Mouse (Mus musculus) ovary, adult 2 months (tissue): ENCODE measurements around the gene G430095P16Rik. TPM values are rescaled to one million over a fixed set of nuclear protein-coding genes. Genes with fewer than 3 reads are reported as not detected.

Experiments
- polyA plus RNA-seq: library from polyadenylated mRNA; depleted of rRNA; stranded (reverse); fragments of >200 nt; gene quantifications from 2 replicates; pipeline ENCODE4 v1.2.3, GENCODE M21; 2012; rRNA removed

G430095P16Rik gene
- polyA plus RNA-seq: 0.33 and 0.97 TPM in 2 replicates

DNA sequence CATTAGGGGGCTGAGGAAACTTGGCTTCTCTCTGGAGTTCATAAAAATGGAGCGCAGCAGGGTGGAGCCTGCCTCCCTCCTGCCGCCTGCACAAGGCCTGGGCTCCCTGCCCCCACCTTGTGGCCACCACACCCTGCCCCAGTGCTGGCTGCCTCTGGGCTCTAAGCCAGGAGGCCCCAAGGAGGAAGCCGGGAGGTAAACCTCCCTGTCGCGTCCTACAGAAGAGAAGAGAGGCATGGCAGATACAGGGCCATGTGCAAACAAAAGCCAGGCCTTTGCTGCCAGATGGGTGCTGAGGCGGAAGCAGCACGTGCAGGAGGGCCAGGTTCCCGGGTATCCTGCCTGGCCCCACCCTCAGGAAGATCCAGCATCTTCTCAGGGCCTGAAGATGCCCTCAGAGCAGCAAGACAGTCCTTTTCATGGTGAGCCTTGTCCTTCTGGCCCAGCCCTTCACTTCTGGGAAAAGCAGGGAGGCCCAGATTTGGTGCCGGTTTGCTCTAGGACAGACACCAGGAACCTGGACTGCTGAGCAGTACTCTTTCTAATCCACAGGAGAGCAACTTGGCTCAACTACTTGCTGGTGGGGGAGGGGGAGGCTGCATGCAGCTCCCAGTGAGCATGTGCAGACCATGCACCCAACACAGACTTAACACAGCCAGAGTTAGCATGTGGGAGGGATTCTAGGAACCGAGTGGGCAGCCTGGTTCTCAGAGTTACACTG lies at the start of gene G430095P16Rik:
TSS of gene G430095P16Rik (plus strand) at position 158 of the 721 bp plus-strand sequence.

DNA sequence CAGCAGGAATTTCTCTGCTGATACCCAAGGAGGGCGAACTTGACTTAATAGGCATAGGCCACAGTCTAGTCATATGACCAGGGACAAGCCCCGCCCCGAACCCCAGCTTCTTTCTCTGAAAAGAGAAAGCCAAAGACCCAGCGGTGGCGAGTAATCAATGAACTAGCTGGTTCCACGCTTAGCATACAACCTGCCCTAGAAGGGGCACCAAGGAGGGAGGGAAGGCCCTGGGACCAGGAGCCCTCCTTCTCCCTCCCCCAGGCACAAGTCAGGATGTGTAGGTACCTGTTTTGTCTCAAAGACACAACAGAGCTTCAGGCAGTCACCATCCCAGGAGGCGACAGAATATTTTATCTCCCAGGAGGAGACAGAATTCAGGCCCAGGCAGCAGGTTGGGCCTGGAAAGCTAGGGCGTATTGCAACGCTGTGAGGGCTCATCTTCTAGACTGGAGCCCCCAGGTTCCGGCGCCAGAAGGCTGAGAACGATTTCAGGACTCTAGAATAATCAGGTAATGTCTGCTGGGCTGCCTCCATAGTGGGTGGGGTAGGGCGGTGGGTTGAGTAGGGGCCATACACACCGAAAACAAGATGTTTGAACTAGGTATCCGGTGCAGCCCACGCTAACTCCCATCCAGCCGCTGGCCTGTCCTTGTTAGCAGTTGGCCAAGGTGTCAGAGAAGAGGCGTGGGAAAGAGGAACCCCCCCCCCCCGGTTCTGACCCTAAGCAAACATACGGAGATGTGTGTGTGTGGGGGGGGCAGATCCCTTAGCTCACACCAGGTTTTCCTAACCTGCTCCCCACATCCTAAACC lies 36.4 kb upstream of the G430095P16Rik start, which contains the start of gene Trmt1:
TSS of gene Trmt1 (plus strand) at position 117 of the 812 bp plus-strand sequence.

DNA sequence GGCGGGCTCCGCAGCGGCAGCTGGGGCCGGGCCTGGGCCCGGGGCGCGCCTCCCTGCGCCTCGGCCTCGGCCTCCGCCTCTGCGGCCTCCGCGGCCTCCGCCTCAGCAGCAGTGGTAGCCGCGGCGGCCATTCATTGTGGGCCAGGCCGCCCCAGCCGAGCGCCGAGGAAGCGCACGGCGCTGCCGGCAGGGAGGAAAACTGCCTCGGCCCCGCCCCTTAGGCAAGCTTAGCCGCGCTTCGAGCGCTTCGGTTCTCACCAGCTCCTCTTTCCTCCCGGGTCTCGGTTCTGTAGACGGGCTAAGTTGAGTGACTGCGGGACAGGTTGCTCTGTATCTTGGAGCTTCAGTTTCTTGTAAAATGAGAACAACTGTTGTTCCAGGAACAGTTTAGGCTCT lies 35.1 kb upstream of the G430095P16Rik start, which contains the start of gene Nacc1:
TSS of gene Nacc1 (minus strand) at position 158 of the 396 bp plus-strand sequence.

DNA sequence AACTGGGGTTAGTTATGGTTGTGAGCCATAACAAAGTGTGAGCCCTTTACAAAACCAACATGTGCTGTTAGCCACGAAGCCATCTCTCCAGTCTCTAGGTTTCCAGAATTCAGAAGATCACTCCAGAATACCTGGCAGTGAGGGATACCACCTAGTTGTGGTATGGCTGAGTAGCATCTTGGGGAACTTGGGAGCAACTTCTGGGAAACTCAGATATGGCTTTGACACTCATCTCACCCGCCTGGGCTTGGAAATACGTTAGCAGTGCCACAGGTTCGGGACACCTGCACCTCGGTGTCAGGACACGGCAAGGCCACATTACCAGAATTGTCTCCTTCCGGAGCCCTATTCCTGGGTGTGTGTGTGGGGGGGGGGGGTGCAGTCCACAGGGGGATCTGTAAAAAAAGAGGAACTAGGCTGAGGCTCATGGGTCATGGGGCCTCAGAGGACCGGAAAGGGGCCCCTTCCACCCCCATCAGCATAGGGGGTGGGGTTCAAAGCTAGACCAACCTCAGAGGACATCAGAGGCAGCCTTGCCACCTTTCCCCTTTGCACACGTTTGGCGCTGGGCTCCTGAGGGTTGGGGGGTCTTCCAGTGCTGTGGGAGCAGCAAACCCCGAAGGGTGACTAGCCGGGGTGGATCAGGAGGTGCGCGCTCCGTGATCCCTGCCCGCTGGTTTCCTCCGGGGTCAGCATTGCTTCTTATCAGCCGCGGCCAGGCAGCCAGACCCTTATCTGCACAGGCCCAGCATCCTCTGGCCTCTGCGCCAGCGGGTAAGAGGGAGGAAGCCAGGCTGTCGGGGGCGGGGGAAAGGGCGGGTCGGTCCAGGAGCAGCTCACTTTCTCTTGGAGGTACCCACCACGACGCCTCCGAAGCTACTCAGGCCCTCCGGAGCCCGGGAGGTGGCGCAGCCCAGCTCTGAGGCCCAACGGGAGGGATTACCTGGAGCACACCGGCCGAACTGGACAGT lies 21.6 kb upstream of the G430095P16Rik start, which contains the start of gene Lyl1:
TSS of gene Lyl1 (plus strand) at position 517 of the 971 bp plus-strand sequence.

Other genes starting within 250 kb of the G430095P16Rik start
- gene Ier2, start 60.2 kb upstream of the G430095P16Rik start, polyA plus RNA-seq: 17.5 and 18.9 TPM in 2 replicates
- 155 and 174 TPM in 2 replicates for gene Trmt1, start 36.7 kb upstream of the G430095P16Rik start, polyA plus RNA-seq
- gene Nacc1, start 35.1 kb upstream of the G430095P16Rik start, polyA plus RNA-seq: 196 and 200 TPM in 2 replicates
- gene Lyl1, start 21.6 kb upstream of the G430095P16Rik start, polyA plus RNA-seq: 7.4 and 9.1 TPM in 2 replicates
- 78.5 and 79.3 TPM in 2 replicates for gene Nfix, start 77.3 kb downstream of the G430095P16Rik start, polyA plus RNA-seq
- gene Dand5, start 99.8 kb downstream of the G430095P16Rik start, polyA plus RNA-seq: 2.2 and 3.9 TPM in 2 replicates
- gene Gadd45gip1, start 108.5 kb downstream of the G430095P16Rik start, polyA plus RNA-seq: 111 and 172 TPM in 2 replicates
- 67.1 and 86.6 TPM in 2 replicates for gene Rad23a, start 117.7 kb downstream of the G430095P16Rik start, polyA plus RNA-seq
- gene Calr, start 123.9 kb downstream of the G430095P16Rik start, polyA plus RNA-seq: 235 and 272 TPM in 2 replicates
- 62.9 and 83.9 TPM in 2 replicates for gene Farsa, start 134.0 kb downstream of the G430095P16Rik start, polyA plus RNA-seq
- gene Syce2, start 149.1 kb downstream of the G430095P16Rik start, polyA plus RNA-seq: 9.6 and 13.0 TPM in 2 replicates
- 119 and 170 TPM in 2 replicates for gene Gcdh, start 170.9 kb downstream of the G430095P16Rik start, polyA plus RNA-seq
- 0.68 and 1.3 TPM in 2 replicates for gene Klf1, start 178.9 kb downstream of the G430095P16Rik start, polyA plus RNA-seq
- gene Dnase2a, start 185.6 kb downstream of the G430095P16Rik start, polyA plus RNA-seq: 14.7 and 22.8 TPM in 2 replicates
- 0.17 and 0.18 TPM in 2 replicates for gene Mast1, start 214.4 kb downstream of the G430095P16Rik start, polyA plus RNA-seq
- 0.12 and 0.22 TPM in 2 replicates for gene Rtbdn, start 224.0 kb downstream of the G430095P16Rik start, polyA plus RNA-seq
- 3.0 and 4.6 TPM in 2 replicates for gene Gm49661, start 246.4 kb downstream of the G430095P16Rik start, polyA plus RNA-seq
- gene Prdx2, start 246.6 kb downstream of the G430095P16Rik start, polyA plus RNA-seq: 272 and 313 TPM in 2 replicates
- 71.9 and 104 TPM in 2 replicates for gene Rnaseh2a, start 246.8 kb downstream of the G430095P16Rik start, polyA plus RNA-seq